Mouse (Mus musculus) naive thymus-derived CD4-positive, alpha-beta T cell, adult 5 months (primary cell): ENCODE results near the gene Tmsb10. TPM values are rescaled to one million over a fixed set of nuclear protein-coding genes. Genes with fewer than 3 reads are reported as not detected.

Experiments
- polyA plus RNA-seq: library from polyadenylated mRNA; unstranded; fragments of 100-300 nt; shearing (Covaris generic); gene quantifications from one replicate; pipeline ENCODE4 v1.2.1, GENCODE M21; 2017

Tmsb10 gene
- 5,987 TPM for polyA plus RNA-seq

GRCm38 (mm10) chr6:72958662-72959071, at the start of gene Tmsb10:
Tmsb10 (minus strand) TSS chr6:72958748.

Other genes with a start within 250 kb of the Tmsb10 start
- 3.4 TPM for gene Tcf7l1, start 169.5 kb downstream of the Tmsb10 start, polyA plus RNA-seq
- 113 TPM for gene Kcmf1, start 58.8 kb downstream of the Tmsb10 start, polyA plus RNA-seq